In genomic region chr10:78367586-78367985, GRCm38 (mm10) we compare ENCODE assay signal across 21 mouse cellular contexts. TPM values are rescaled to one million over a fixed set of nuclear protein-coding genes. Genes with fewer than 3 reads are reported as not detected.
DNase-seq lines count a peak whose midpoint lies in the region; ATAC-seq and TF ChIP-seq lines count a peak whose summit lies in the region.
"Had no signal": no experiment of that assay in that cellular context is flagged by ENCODE, and none has a peak within 500 bp of the region (broad histone marks: within the 10 kb centered on the region; RNA-seq: fewer than 3 reads in every experiment).

No protein-coding gene starts in this region.

- no peak for DNase-seq in spleen, adult 2 months (ENCODE audit: low read depth in 1 of 2, low spot score in 2 of 2)
- DNase-seq in spleen, postnatal 4 days (ENCODE audit: low spot score in 2 of 2), result no peak
- DNase-seq in liver, embryonic 11.5 days (ENCODE audit: low spot score), result no peak
- no peak for DNase-seq in heart, adult 8-10 months (ENCODE audit: low spot score)
- DNase-seq: adrenal gland, postnatal 36 days; cerebellum, postnatal 10 days; lung, embryonic 14.5 days; lung, postnatal 4 days; thymus, postnatal 14 days had no signal

- H3K36me3 ChIP-seq in spleen, adult 2 months (ENCODE audit: control insufficient read depth, insufficient read depth, low read length), result no peaks in the 10 kb centered on the region
- no peaks in the 10 kb centered on the region for H3K36me3 ChIP-seq in liver, embryonic 11.5 days (ENCODE audit: control insufficient read depth, insufficient read depth, low read length)
- no peaks in the 10 kb centered on the region for H3K36me3 ChIP-seq in forebrain, embryonic 13.5 days (ENCODE audit: poor library complexity, severe bottlenecking)
- H3K36me3 ChIP-seq: heart, embryonic 15.5 days; midbrain, embryonic 15.5 days; stomach, embryonic 15.5 days had no signal

- H3K9ac ChIP-seq in liver, embryonic 11.5 days (ENCODE audit: low read depth, low read length), result peak overlapping the region; percentile 21
- no peak overlapping the region for H3K9ac ChIP-seq in forebrain, embryonic 13.5 days
- H3K9ac ChIP-seq: heart, embryonic 15.5 days; lung, embryonic 14.5 days; midbrain, embryonic 15.5 days; stomach, embryonic 15.5 days had no signal

- no peaks in the 10 kb centered on the region for H3K9me3 ChIP-seq in liver, embryonic 11.5 days (ENCODE audit: control insufficient read depth, low read length)
- H3K9me3 ChIP-seq in forebrain, embryonic 13.5 days (replicated peaks), result no peaks in the 10 kb centered on the region
- H3K9me3 ChIP-seq: heart, embryonic 15.5 days; midbrain, embryonic 15.5 days; stomach, embryonic 15.5 days had no signal

- no peaks in the 10 kb centered on the region for H3K27me3 ChIP-seq in spleen, adult 2 months (ENCODE audit: control insufficient read depth, insufficient read depth, low read length)
- H3K27me3 ChIP-seq in liver, embryonic 11.5 days (replicated peaks; ENCODE audit: control insufficient read depth, insufficient read depth, low read length), result no peaks in the 10 kb centered on the region
- 0 out of 2 replicates have a peak, but pooled peaks cover 3% of the 10 kb centered on the region for H3K27me3 ChIP-seq in forebrain, embryonic 13.5 days
- H3K27me3 ChIP-seq: heart, embryonic 15.5 days; midbrain, embryonic 15.5 days; stomach, embryonic 15.5 days had no signal

- ATAC-seq in erythroblast, adult 5-6 weeks (replicated peaks; ENCODE audit: low FRiP score, poor library complexity, severe bottlenecking), result peak; percentile 59
- ATAC-seq in liver, embryonic 11.5 days (replicated peaks; ENCODE audit: low FRiP score), result peak; percentile 54
- ATAC-seq in megakaryocyte-erythroid progenitor cell, adult 5-6 weeks (replicated peaks; ENCODE audit: low FRiP score, low TSS enrichment, poor library complexity, severe bottlenecking), result 0 out of 2 replicates have a peak, but pooled peaks have one; percentile 19
- ATAC-seq in forebrain, embryonic 13.5 days, result no peak
- no peak for ATAC-seq in activated CD4-positive, CD25-positive, alpha-beta regulatory T cell, adult 4 months
- ATAC-seq: forebrain, embryonic 14.5 days; inflammation-experienced regulatory T-cells, adult 6 months; midbrain, embryonic 15.5 days had no signal

- peaks cover 7% of the 10 kb centered on the region; the same call in 1 of the 2 replicates for H3K4me1 ChIP-seq in spleen, adult 2 months (ENCODE audit: control insufficient read depth, insufficient read depth, insufficient read length)
- H3K4me1 ChIP-seq in liver, embryonic 11.5 days (replicated peaks; ENCODE audit: control insufficient read depth, insufficient read depth, low read length), result peaks cover 31% of the 10 kb centered on the region
- peaks cover 4% of the 10 kb centered on the region; the same call in 1 of the 2 replicates for H3K4me1 ChIP-seq in forebrain, embryonic 13.5 days
- H3K4me1 ChIP-seq: midbrain, embryonic 15.5 days had no signal

- TF ChIP-seq CTCF in spleen, adult 2 months (IDR thresholded peaks at IDR 0.05; ENCODE audit: extremely low read depth, insufficient read depth, insufficient read length, insufficient replicate concordance), result no peak

- 81% methylated on average over 4 of the region's 4 CpGs for WGBS in spleen, adult 2 months
- WGBS in liver, embryonic 11.5 days, result 25% methylated on average over 4 of the region's 4 CpGs
- 54% methylated on average over 4 of the region's 4 CpGs for WGBS in forebrain, embryonic 13.5 days

- 0 out of 2 replicates have a peak overlapping the region, but pooled peaks have one; percentile 1 for H3K27ac ChIP-seq in spleen, adult 2 months (ENCODE audit: insufficient read depth, low read length)
- H3K27ac ChIP-seq in liver, embryonic 11.5 days (ENCODE audit: low read depth, low read length), result peak overlapping the region; percentile 87
- no peak overlapping the region for H3K27ac ChIP-seq in forebrain, embryonic 13.5 days
- H3K27ac ChIP-seq: kidney, postnatal 0 days; layer of hippocampus, adult 2 months; left cerebral cortex, adult 2 months; midbrain, embryonic 15.5 days; stomach, embryonic 15.5 days had no signal

- no peak for TF ChIP-seq POLR2A in spleen, adult 2 months (IDR thresholded peaks at IDR 0.05; ENCODE audit: low read depth, low read length)

- peak overlapping the region; percentile 49 for H3K4me2 ChIP-seq in liver, embryonic 11.5 days
- H3K4me2 ChIP-seq in forebrain, embryonic 13.5 days, result no peak overlapping the region
- H3K4me2 ChIP-seq: lung, embryonic 14.5 days; midbrain, embryonic 15.5 days; stomach, embryonic 15.5 days had no signal

- H3K4me3 ChIP-seq in spleen, adult 2 months (ENCODE audit: extremely low read depth, insufficient read depth, insufficient read length), result no peak overlapping the region
- H3K4me3 ChIP-seq in liver, embryonic 11.5 days (ENCODE audit: low read depth, low read length), result no peak overlapping the region
- H3K4me3 ChIP-seq in forebrain, embryonic 13.5 days, result no peak overlapping the region
- H3K4me3 ChIP-seq: heart, embryonic 15.5 days; layer of hippocampus, adult 2 months; left cerebral cortex, adult 2 months; midbrain, embryonic 15.5 days; stomach, embryonic 15.5 days had no signal

RNA-seq across cellular contexts. Expression of gene Agpat3, which starts 15.3 kb away (rescaled TPM):
- 177 and 205 TPM in 2 replicates for polyA plus RNA-seq in spleen, adult 2 months (2012; rRNA removed)
- total RNA-seq in erythroblast, adult 5-6 weeks (2015; ENCODE audit: low replicate concordance), result 3.3 and 5.8 TPM in 2 replicates
- total RNA-seq in erythroblast, adult 5-6 weeks (2017; ENCODE audit: low replicate concordance), result 2.6 and 3.2 TPM in 2 replicates
- polyA plus RNA-seq in liver, embryonic 11.5 days (2014; fragmentation: Nextera tagmentation; extraction: Ambion mirVana), result 28.7 and 32.8 TPM in 2 replicates
- 20.4 and 22.9 TPM in 2 replicates for total RNA-seq in megakaryocyte-erythroid progenitor cell, adult 5-6 weeks (2014; fragmentation: Nextera tagmentation)
- 11.6 and 23.9 TPM in 2 replicates for total RNA-seq in megakaryocyte-erythroid progenitor cell, adult 5-6 weeks (2017)
- polyA plus RNA-seq in forebrain, embryonic 13.5 days (2015; fragmentation: Nextera tagmentation; extraction: Ambion mirVana), result 45.9 and 50.0 TPM in 2 replicates
- total RNA-seq in heart, adult 8-10 months (2022), result 100 to 1,000 TPM; 206 to 254 (median 219) TPM
- 100 to 1,000 TPM in 1 of 2 experiments, 10 to 100 TPM in 1; 88.9 to 102 TPM for polyA plus RNA-seq in activated CD4-positive, CD25-positive, alpha-beta regulatory T cell, adult 4 months (2017; shearing (Covaris generic))

RNA-seq across cellular contexts. Expression of gene Rrp1, which starts 45.3 kb away (rescaled TPM):
- polyA plus RNA-seq in spleen, adult 2 months (2012; rRNA removed), result 60.2 and 62.0 TPM in 2 replicates
- total RNA-seq in erythroblast, adult 5-6 weeks (2015; ENCODE audit: low replicate concordance), result 4.8 and 17.3 TPM in 2 replicates
- total RNA-seq in erythroblast, adult 5-6 weeks (2017; ENCODE audit: low replicate concordance), result 44.9 and 46.9 TPM in 2 replicates
- 277 and 293 TPM in 2 replicates for polyA plus RNA-seq in liver, embryonic 11.5 days (2014; fragmentation: Nextera tagmentation; extraction: Ambion mirVana)
- 202 and 217 TPM in 2 replicates for total RNA-seq in megakaryocyte-erythroid progenitor cell, adult 5-6 weeks (2014; fragmentation: Nextera tagmentation)
- total RNA-seq in megakaryocyte-erythroid progenitor cell, adult 5-6 weeks (2017), result 450 and 532 TPM in 2 replicates
- 354 and 366 TPM in 2 replicates for polyA plus RNA-seq in forebrain, embryonic 13.5 days (2015; fragmentation: Nextera tagmentation; extraction: Ambion mirVana)
- total RNA-seq in heart, adult 8-10 months (2022), result 100 to 1,000 TPM in 2 of 4 experiments, 10 to 100 TPM in 2; 87.2 to 106 (median 96.3) TPM
- polyA plus RNA-seq in activated CD4-positive, CD25-positive, alpha-beta regulatory T cell, adult 4 months (2017; shearing (Covaris generic)), result 100 to 1,000 TPM in 1 of 2 experiments, 10 to 100 TPM in 1; 92.2 to 124 TPM

RNA-seq across cellular contexts. Expression of gene Cstb, which starts 57.9 kb away (rescaled TPM):
- polyA plus RNA-seq in spleen, adult 2 months (2012; rRNA removed), result 18.6 and 20.4 TPM in 2 replicates
- 17.7 and 24.9 TPM in 2 replicates for total RNA-seq in erythroblast, adult 5-6 weeks (2015; ENCODE audit: low replicate concordance)
- 3.3 and 10.0 TPM in 2 replicates for total RNA-seq in erythroblast, adult 5-6 weeks (2017; ENCODE audit: low replicate concordance)
- 134 and 148 TPM in 2 replicates for polyA plus RNA-seq in liver, embryonic 11.5 days (2014; fragmentation: Nextera tagmentation; extraction: Ambion mirVana)
- 55.3 and 72.9 TPM in 2 replicates for total RNA-seq in megakaryocyte-erythroid progenitor cell, adult 5-6 weeks (2014; fragmentation: Nextera tagmentation)
- 28.9 and 35.7 TPM in 2 replicates for total RNA-seq in megakaryocyte-erythroid progenitor cell, adult 5-6 weeks (2017)
- polyA plus RNA-seq in forebrain, embryonic 13.5 days (2015; fragmentation: Nextera tagmentation; extraction: Ambion mirVana), result 91.7 and 116 TPM in 2 replicates
- 10 to 100 TPM; 16.4 to 26.2 (median 24.4) TPM for total RNA-seq in heart, adult 8-10 months (2022)
- polyA plus RNA-seq in activated CD4-positive, CD25-positive, alpha-beta regulatory T cell, adult 4 months (2017; shearing (Covaris generic)), result 100 to 1,000 TPM; 166 to 179 TPM

Comparison
In these comparisons a context has a peak if more than half of its experiments do, and no peak if none do; other contexts are left out.
1. ATAC-seq: peak in erythroblast, adult 5-6 weeks (single experiment), liver, embryonic 11.5 days (single experiment) and megakaryocyte-erythroid progenitor cell, adult 5-6 weeks (single experiment); none in forebrain, embryonic 13.5 days (single experiment) and activated CD4-positive, CD25-positive, alpha-beta regulatory T cell, adult 4 months (single experiment).